Mouse (Mus musculus): Measurements from ENCODE around the gene Bloc1s3.
"Not testable (repeated sequence)": the region's sequence is repeated elsewhere in the genome, so short reads cannot be mapped to it uniquely, and the experiment has no call there.

GRCm38 (mm10) chr7:19511934-19512333, 3.8 kb upstream of the Bloc1s3 start:
- TF ChIP-seq POLR2A (IDR thresholded peaks at IDR 0.05; ENCODE audit: insufficient read length, low read depth); USF1 (IDR thresholded peaks at IDR 0.05; ENCODE audit: low read depth); CEBPB (IDR thresholded peaks at IDR 0.05; ENCODE audit: insufficient read depth, poor library complexity, severe bottlenecking); REST (IDR thresholded peaks at IDR 0.05; ENCODE audit: insufficient read depth, insufficient read length): not testable (repeated sequence)
